Mouse (Mus musculus): ENCODE data around the gene Synj1. TPM values are rescaled to one million over a fixed set of nuclear protein-coding genes. Genes with fewer than 3 reads are reported as not detected.

Synj1 gene
- polyA plus RNA-seq (2017; shearing (Covaris generic)) = 66.2 TPM

GRCm38 (mm10) chr16:91011021-91011683 lies at the start of gene Synj1:
Synj1 (minus strand) TSS chr16:91011308.

GRCm38 (mm10) chr16:91044270-91045182 lies 33.4 kb upstream of the Synj1 start, which contains the start of gene Paxbp1:
Paxbp1 (minus strand) TSS chr16:91044543.

GRCm38 (mm10) chr16:90934687-90935328 lies 76.3 kb downstream of the Synj1 start, which contains the start of gene Cfap298:
Cfap298 (minus strand) TSS chr16:90935114.

Other genes starting within 250 kb of the Synj1 start
- gene Urb1, start 200.9 kb downstream of the Synj1 start, polyA plus RNA-seq (2017; shearing (Covaris generic)) = 18.8 TPM
- gene Eva1c, start 184.6 kb downstream of the Synj1 start, polyA plus RNA-seq (2017; shearing (Covaris generic)) = not detected
- 45.9 TPM for gene Cfap298, start 76.2 kb downstream of the Synj1 start, polyA plus RNA-seq (2017; shearing (Covaris generic))
- gene Paxbp1, start 33.2 kb upstream of the Synj1 start, polyA plus RNA-seq (2017; shearing (Covaris generic)) = 54.1 TPM
- 0.68 TPM for gene 4932438H23Rik, start 83.8 kb upstream of the Synj1 start, polyA plus RNA-seq (2017; shearing (Covaris generic))
- gene Olig2, start 214.1 kb upstream of the Synj1 start, polyA plus RNA-seq (2017; shearing (Covaris generic)) = not detected